Mouse (Mus musculus) liver, embryonic 14.5 days (tissue): ENCODE results near the gene Rnaseh2a.

Source experiments
- CTCF ChIP-seq: IDR thresholded peaks from 2 replicates; pipeline ENCODE4 v1.5.1; 2016; ENCODE audit warnings: antibody characterized with exemption, low read depth, control low read depth
- EP300 ChIP-seq: IDR thresholded peaks from 2 replicates; pipeline ENCODE4 v1.6.1; 2016; ENCODE audit warnings: antibody characterized with exemption, low read depth

DNA sequence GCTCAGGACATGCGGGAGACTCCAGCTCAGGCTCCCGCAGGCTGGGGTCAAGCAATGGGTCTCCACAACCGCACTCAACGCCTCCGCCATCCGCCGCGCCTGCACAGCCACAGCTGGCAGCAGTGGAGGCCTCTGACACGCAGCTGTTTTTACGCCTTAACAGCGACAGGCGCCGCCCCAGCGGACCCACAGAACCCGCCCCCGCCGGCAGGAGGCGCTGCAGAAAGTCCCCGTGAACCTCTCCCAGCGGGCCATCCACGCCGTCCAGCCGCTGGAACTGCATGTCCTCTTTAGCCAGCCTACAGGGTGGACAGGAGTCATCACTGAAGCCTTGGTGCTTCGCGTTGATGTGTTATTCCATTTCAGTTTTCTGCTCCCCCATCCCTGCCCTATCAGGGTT is 38.1 kb upstream of the Rnaseh2a start:
- peak; percentile 86 for TF ChIP-seq CTCF
- TF ChIP-seq EP300 = no peak
